Mouse (Mus musculus) stomach, postnatal 0 days (tissue): ENCODE data around the gene Abtb2. TPM values are rescaled to one million over a fixed set of nuclear protein-coding genes. Genes with fewer than 3 reads are reported as not detected.

Source experiments
- ATAC-seq: fragments of 200-750 bp; cut with Nextera tagmentation; 2 replicates; pipeline ENCODE4 v1.8.0; 2017; ENCODE audit not compliant: low FRiP score, low TSS enrichment
- DNase-seq: peaks from one replicate; pipeline ENCODE4 v3.0.0-alpha.2; 2016; ENCODE audit warnings: low spot score
- H3K27ac ChIP-seq: fragments of 300-500 bp; sonication (generic); replicated peaks from 2 replicates; pipeline ENCODE4 v1.5.1; 2014; ENCODE audit warnings: mild to moderate bottlenecking, control low read depth
- H3K27me3 ChIP-seq: fragments of 300-500 bp; sonication (generic); 2 replicates; pipeline ENCODE4 v1.6.1; 2014; ENCODE audit warnings: low read length; ENCODE audit not compliant: control insufficient read depth, insufficient read depth
- H3K36me3 ChIP-seq: fragments of 300-500 bp; sonication (generic); 2 replicates; pipeline ENCODE4 v1.6.1; 2014; ENCODE audit warnings: low read length, mixed read lengths; ENCODE audit not compliant: control insufficient read depth, insufficient read depth
- H3K4me1 ChIP-seq: fragments of 300-500 bp; sonication (generic); replicated peaks from 2 replicates; pipeline ENCODE4 v1.6.1; 2014; ENCODE audit warnings: antibody characterized with exemption; ENCODE audit not compliant: control insufficient read depth, insufficient read depth
- H3K4me2 ChIP-seq: fragments of 300-500 bp; sonication (generic); replicated peaks from 2 replicates; pipeline ENCODE4 v1.6.1; 2014; ENCODE audit warnings: low read depth, mild to moderate bottlenecking, control low read depth, moderate library complexity
- H3K4me3 ChIP-seq: fragments of 300-500 bp; sonication (generic); 2 replicates; pipeline ENCODE4 v1.5.1; 2014; ENCODE audit warnings: low read depth, low read length, control low read depth
- H3K9ac ChIP-seq: fragments of 300-500 bp; sonication (generic); 2 replicates; pipeline ENCODE4 v1.6.1; 2014; ENCODE audit warnings: mild to moderate bottlenecking, low read length, control low read depth, mixed read lengths
- H3K9me3 ChIP-seq: fragments of 300-500 bp; sonication (generic); 2 replicates; pipeline ENCODE4 v1.6.1; 2016; ENCODE audit warnings: low read length; ENCODE audit not compliant: control insufficient read depth
- CTCF ChIP-seq: IDR thresholded peaks from 2 replicates; pipeline ENCODE4 v1.5.1; 2016; ENCODE audit warnings: antibody characterized with exemption, low read depth, mild to moderate bottlenecking, moderate library complexity
- EP300 ChIP-seq: optimal IDR thresholded peaks from 2 replicates; pipeline ENCODE3; 2016; ENCODE audit warnings: antibody characterized with exemption
- WGBS: fragments of 180-500 bp; shearing (Covaris S2); extraction: QIAGEN DNeasy Blood & Tissue Kit; methylation state at CpG from one replicate; pipeline ENCODE4 v1.1.7; 2014; 5-methylcytosine and 5-hydroxymethylcytosine counted together
- polyA plus RNA-seq: library from polyadenylated mRNA; unstranded; fragments of >200 nt; fragmentation: Nextera tagmentation; extraction: Ambion mirVana; gene quantifications from 2 replicates; pipeline ENCODE4 v1.2.1, GENCODE M21; 2015

The Abtb2 gene
- polyA plus RNA-seq, 1 experiment from 2014 or later, result 4.0 TPM

- TF ChIP-seq CTCF, result no peak
- 62% methylated on average over 7 of the region's 7 CpGs for WGBS
- H3K4me1 ChIP-seq, result no peaks in the 10 kb centered on the region
- H3K27me3 ChIP-seq, result no peaks in the 10 kb centered on the region
- no peak overlapping the region; the same call in 1 of the 2 replicates for H3K9ac ChIP-seq
- no peak overlapping the region for H3K27ac ChIP-seq
- ATAC-seq, result no peak
- no peaks in the 10 kb centered on the region for H3K9me3 ChIP-seq
- no peak overlapping the region for H3K4me3 ChIP-seq
- H3K36me3 ChIP-seq, result peaks cover 6% of the 10 kb centered on the region; the same call in 1 of the 2 replicates
- no peak overlapping the region for H3K4me2 ChIP-seq
- no peak for DNase-seq
Measured at GRCm38 (mm10) chr2:103710849-103711248, 144.7 kb downstream of the Abtb2 start.

- Histone ChIP-seq H3K4me3 (no peak overlapping the region), H3K9me3 (no peaks in the 10 kb centered on the region), H3K9ac (no peak overlapping the region), H3K4me2 (no peak overlapping the region), H3K27ac (no peak overlapping the region), H3K4me1 (no peaks in the 10 kb centered on the region), H3K36me3 (peaks cover 2% of the 10 kb centered on the region; the same call in 1 of the 2 replicates), H3K27me3 (no peaks in the 10 kb centered on the region)
- 64% methylated on average over 7 of the region's 7 CpGs for WGBS
- TF ChIP-seq EP300 (no peak), CTCF (no peak)
- no peak for DNase-seq
- ATAC-seq, result peak; percentile 58
Measured at GRCm38 (mm10) chr2:103713831-103714230, 147.7 kb downstream of the Abtb2 start.

GRCm38 (mm10) chr2:103714412-103714811, 148.3 kb downstream of the Abtb2 start:
- Histone ChIP-seq H3K9ac (no peak overlapping the region), H3K36me3 (peaks cover 2% of the 10 kb centered on the region; the same call in 1 of the 2 replicates), H3K4me2 (no peak overlapping the region), H3K27me3 (no peaks in the 10 kb centered on the region), H3K9me3 (no peaks in the 10 kb centered on the region), H3K4me1 (no peaks in the 10 kb centered on the region), H3K27ac (no peak overlapping the region), H3K4me3 (no peak overlapping the region)
- ATAC-seq, result 0 out of 2 replicates have a peak, but pooled peaks have one; percentile 22
- peak; percentile 29 for DNase-seq
- WGBS, result 60% methylated on average over 4 of the region's 4 CpGs
- TF ChIP-seq CTCF (no peak), EP300 (no peak)

GRCm38 (mm10) chr2:103718594-103719291, 152.6 kb downstream of the Abtb2 start:
- Histone ChIP-seq H3K4me2 (no peak overlapping the region), H3K4me3 (no peak overlapping the region), H3K4me1 (no peaks in the 10 kb centered on the region), H3K27me3 (no peaks in the 10 kb centered on the region), H3K27ac (no peak overlapping the region), H3K9ac (no peak overlapping the region), H3K36me3 (peaks cover 10% of the 10 kb centered on the region; the same call in 1 of the 2 replicates), H3K9me3 (no peaks in the 10 kb centered on the region)
- WGBS, result 56% methylated on average over 8 of the region's 8 CpGs
- DNase-seq, result peak; percentile 68
- TF ChIP-seq EP300, result no peak
- TF ChIP-seq CTCF, result peak; percentile 93
- ATAC-seq, result peak; percentile 63; the same call in 1 of the 2 replicates

- no peaks in the 10 kb centered on the region for H3K9me3 ChIP-seq
- ATAC-seq, result no peak
- H3K4me2 ChIP-seq, result no peak overlapping the region
- H3K4me3 ChIP-seq, result no peak overlapping the region
- no peak overlapping the region for H3K27ac ChIP-seq
- H3K27me3 ChIP-seq, result no peaks in the 10 kb centered on the region
- TF ChIP-seq EP300, result no peak
- no peak for TF ChIP-seq CTCF
- peaks cover 10% of the 10 kb centered on the region; the same call in 1 of the 2 replicates for H3K36me3 ChIP-seq
- H3K4me1 ChIP-seq, result no peaks in the 10 kb centered on the region
- no peak for DNase-seq
- WGBS, result 91% methylated on average over 7 of the region's 7 CpGs
- no peak overlapping the region for H3K9ac ChIP-seq
Measured at GRCm38 (mm10) chr2:103719292-103719646, 153.2 kb downstream of the Abtb2 start.

- Histone ChIP-seq H3K4me3 (no peak overlapping the region), H3K9ac (no peak overlapping the region), H3K4me2 (no peak overlapping the region), H3K36me3 (peaks cover 14% of the 10 kb centered on the region; the same call in 1 of the 2 replicates), H3K9me3 (no peaks in the 10 kb centered on the region), H3K27me3 (no peaks in the 10 kb centered on the region), H3K4me1 (no peaks in the 10 kb centered on the region), H3K27ac (no peak overlapping the region)
- TF ChIP-seq CTCF (no peak), EP300 (no peak)
- DNase-seq (no peak), ATAC-seq (no peak)
- WGBS, result 76% methylated on average over 2 of the region's 2 CpGs
Measured at GRCm38 (mm10) chr2:103724521-103724920, 158.4 kb downstream of the Abtb2 start.
